Mouse (Mus musculus): ENCODE measurements around the gene Cyp2b10. TPM values are rescaled to one million over a fixed set of nuclear protein-coding genes. Genes with fewer than 3 reads are reported as not detected.

Gene Cyp2b10
- not detected in 2 replicates for polyA plus RNA-seq (2015; fragmentation: Nextera tagmentation; extraction: Ambion mirVana)

DNA sequence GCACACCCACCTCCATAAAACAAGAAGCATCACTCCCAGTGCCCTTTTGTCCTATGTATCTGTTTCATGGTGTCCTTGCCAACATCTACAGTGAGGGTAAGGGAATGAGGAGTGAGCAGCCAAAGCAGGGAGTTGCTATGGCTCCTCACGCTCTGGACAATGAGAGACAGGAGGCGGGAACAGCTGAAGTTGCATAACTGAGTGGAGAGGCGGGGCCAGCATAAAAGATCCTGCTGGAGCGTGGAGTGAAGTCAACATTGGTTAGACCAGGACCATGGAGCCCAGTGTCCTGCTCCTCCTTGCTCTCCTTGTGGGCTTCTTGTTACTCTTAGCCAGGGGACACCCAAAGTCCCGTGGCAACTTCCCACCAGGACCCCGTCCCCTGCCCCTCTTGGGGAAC lies at the start of gene Cyp2b10:
Gene Cyp2b10, plus strand, starts transcription at position 210 of the 400 bp plus-strand sequence.

Other genes with a start within 250 kb of the Cyp2b10 start
- gene Bckdha, start 238.6 kb upstream of the Cyp2b10 start, polyA plus RNA-seq (2015; fragmentation: Nextera tagmentation; extraction: Ambion mirVana): 51.5 and 51.7 TPM in 2 replicates
- gene Exosc5, start 238.5 kb upstream of the Cyp2b10 start, polyA plus RNA-seq (2015; fragmentation: Nextera tagmentation; extraction: Ambion mirVana): 33.1 and 37.9 TPM in 2 replicates
- gene Tmem91, start 222.5 kb upstream of the Cyp2b10 start, polyA plus RNA-seq (2015; fragmentation: Nextera tagmentation; extraction: Ambion mirVana): 240 and 246 TPM in 2 replicates
- 48.2 and 49.2 TPM in 2 replicates for gene B9d2, start 216.8 kb upstream of the Cyp2b10 start, polyA plus RNA-seq (2015; fragmentation: Nextera tagmentation; extraction: Ambion mirVana)
- 1.2 TPM in 2 replicates for gene Tgfb1, start 210.6 kb upstream of the Cyp2b10 start, polyA plus RNA-seq (2015; fragmentation: Nextera tagmentation; extraction: Ambion mirVana)
- gene Ccdc97, start 178.5 kb upstream of the Cyp2b10 start, polyA plus RNA-seq (2015; fragmentation: Nextera tagmentation; extraction: Ambion mirVana): 22.2 and 25.1 TPM in 2 replicates
- 39.3 TPM in 2 replicates for gene Hnrnpul1, start 142.9 kb upstream of the Cyp2b10 start, polyA plus RNA-seq (2015; fragmentation: Nextera tagmentation; extraction: Ambion mirVana)
- 37.7 and 38.3 TPM in 2 replicates for gene Axl, start 108.9 kb upstream of the Cyp2b10 start, polyA plus RNA-seq (2015; fragmentation: Nextera tagmentation; extraction: Ambion mirVana)
- 2.8 and 3.1 TPM in 2 replicates for gene Cyp2s1, start 80.7 kb upstream of the Cyp2b10 start, polyA plus RNA-seq (2015; fragmentation: Nextera tagmentation; extraction: Ambion mirVana)
- gene Cyp2b13, start 163.9 kb downstream of the Cyp2b10 start, polyA plus RNA-seq (2015; fragmentation: Nextera tagmentation; extraction: Ambion mirVana): not detected in 2 replicates